Mouse (Mus musculus): ENCODE measurements around the gene Tfip11.

DNA sequence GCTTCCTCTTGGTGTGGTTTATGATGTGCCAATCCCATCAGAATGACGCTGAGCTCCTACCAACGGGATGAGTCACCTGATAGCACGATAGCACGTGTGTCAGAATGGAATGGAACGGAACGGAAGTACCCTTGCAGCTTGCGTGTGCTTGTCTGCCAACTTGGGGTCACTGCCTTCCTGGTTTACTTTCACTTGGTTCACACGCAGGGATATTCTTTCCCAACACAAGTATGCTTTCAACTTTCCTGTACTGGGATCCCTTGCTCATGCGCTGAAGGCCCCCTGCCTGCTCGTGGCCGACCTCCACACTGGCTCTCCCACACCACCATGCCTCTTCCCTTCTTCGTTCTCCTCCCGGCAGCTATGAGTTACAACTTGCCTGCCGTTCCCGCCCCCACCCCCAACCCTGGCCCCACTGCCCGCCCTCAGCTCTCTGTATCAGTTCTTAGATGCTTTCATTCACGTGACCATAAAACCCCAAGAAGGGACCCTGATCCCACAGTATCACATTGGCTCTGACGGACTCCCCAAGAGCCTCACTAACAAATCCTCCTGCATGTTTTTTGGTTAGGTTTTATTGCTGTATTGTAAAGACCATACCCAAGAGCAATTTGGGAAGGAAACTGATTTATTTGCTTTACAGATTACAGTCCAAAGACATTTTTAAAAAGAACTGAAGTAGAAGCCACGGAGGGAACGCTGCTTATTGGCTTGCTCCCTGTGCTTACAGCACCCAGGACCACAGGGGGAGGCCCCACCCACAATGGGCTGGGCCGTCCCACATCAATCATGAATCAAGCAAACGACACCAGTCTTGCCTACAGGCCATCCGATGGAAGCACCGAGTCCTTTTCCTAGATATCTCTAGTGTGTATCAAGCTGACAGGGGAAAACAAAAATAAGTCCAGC, 1.3 kb upstream of the Tfip11 start:
- TF ChIP-seq CHD2 (IDR thresholded peaks at IDR 0.05; ENCODE audit: low read length), result no peak
- peak; percentile 39 to 58; a peak in 2 of 4 replicates for TF ChIP-seq EP300 (IDR thresholded peaks at IDR 0.05; ENCODE audit: low read depth in 1 of 2, low read length in 2 of 2)
- TF ChIP-seq E2F4 (IDR thresholded peaks at IDR 0.05; ENCODE audit: borderline replicate concordance, low read depth, low read length), result no peak
- TF ChIP-seq POLR2A (IDR thresholded peaks at IDR 0.05; ENCODE audit: control insufficient read depth in 1 of 2, insufficient read depth in 1 of 2, low read depth in 1 of 2, low read length in 2 of 2, poor library complexity in 1 of 2), result peak; percentile 33 to 70; a peak in 3 of 4 replicates
